Mouse (Mus musculus): ENCODE results near the gene Olfr222.

DNA sequence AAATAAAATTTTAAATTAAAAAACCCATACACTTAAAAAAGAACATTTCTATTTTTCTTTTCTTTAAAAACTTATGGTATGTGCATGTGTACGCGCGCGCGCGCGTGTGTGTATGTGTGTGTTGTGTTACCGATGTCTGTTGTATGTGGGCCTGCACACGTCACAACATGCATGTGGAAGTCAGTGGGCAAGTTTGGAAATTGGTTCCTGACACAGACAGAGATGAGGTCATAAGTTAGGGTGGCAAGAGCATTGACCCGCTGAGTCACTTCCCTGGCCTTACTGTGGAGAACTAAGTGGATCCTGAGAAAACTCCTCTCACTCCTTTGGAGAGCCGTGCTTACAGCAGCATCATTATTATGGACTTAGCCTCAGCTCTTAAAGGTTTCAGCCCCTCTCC lies 21.9 kb downstream of the Olfr222 start:
- no peak for TF ChIP-seq CTCF (IDR thresholded peaks at IDR 0.05; ENCODE audit: control insufficient read depth, insufficient read depth, insufficient replicate concordance, low read depth, low read length)
- no peak for TF ChIP-seq POLR2A (IDR thresholded peaks at IDR 0.05; ENCODE audit: control insufficient read depth, low read depth, low read length)
